Mouse (Mus musculus): ENCODE results near the gene Spred2. TPM values are rescaled to one million over a fixed set of nuclear protein-coding genes. Genes with fewer than 3 reads are reported as not detected.
"Not testable (repeated sequence)": the region's sequence is repeated elsewhere in the genome, so short reads cannot be mapped to it uniquely, and the experiment has no call there.

Gene Spred2
- total RNA-seq, 2 experiments from 2014 or later, result 12.3 to 14.3 TPM

- intact Hi-C loops (cut with DNase I; ENCODE audit: low total_unique reads), result loop anchor here (5.0 kb wide), 1 partner anchor 113 kb away; the partner anchor contains the start of gene Spred2
- no peak for DNase-seq
Observed at GRCm38 (mm10) chr11:20035343-20035928, 111.3 kb downstream of the Spred2 start.

GRCm38 (mm10) chr11:20035972-20036371 is 111.8 kb downstream of the Spred2 start:
- no peak for DNase-seq
- intact Hi-C loops (cut with DNase I; ENCODE audit: low total_unique reads), result loop anchor here (5.0 kb wide), 1 partner anchor 114 kb away; the partner anchor contains the start of gene Spred2

- DNase-seq, result no peak
- intact Hi-C loops (cut with DNase I; ENCODE audit: low total_unique reads), result loop anchor here (5.0 kb wide), 1 partner anchor 115 kb away; the partner anchor contains the start of gene Spred2
Observed at GRCm38 (mm10) chr11:20037739-20038138, 113.6 kb downstream of the Spred2 start.

GRCm38 (mm10) chr11:20038723-20039122 is 114.5 kb downstream of the Spred2 start:
- no peak for DNase-seq
- intact Hi-C loops (cut with DNase I; ENCODE audit: low total_unique reads), result loop anchor here (5.0 kb wide), 1 partner anchor 116 kb away; the partner anchor contains the start of gene Spred2

GRCm38 (mm10) chr11:20041164-20041920 is 117.2 kb downstream of the Spred2 start:
- intact Hi-C loops (cut with DNase I; ENCODE audit: low total_unique reads), result no loop called here
- DNase-seq, result no peak

- DNase-seq, result no peak
- intact Hi-C loops (cut with DNase I; ENCODE audit: low total_unique reads), result no loop called here
Observed at GRCm38 (mm10) chr11:20042106-20042505, 117.9 kb downstream of the Spred2 start.

- intact Hi-C loops (cut with DNase I; ENCODE audit: low total_unique reads), result no loop called here
- DNase-seq, result no peak
Observed at GRCm38 (mm10) chr11:20043256-20043655, 119.1 kb downstream of the Spred2 start.

- intact Hi-C loops (cut with DNase I; ENCODE audit: low total_unique reads), result no loop called here
Observed at GRCm38 (mm10) chr11:20045586-20045985, 121.4 kb downstream of the Spred2 start.

GRCm38 (mm10) chr11:20052814-20053536 is 128.8 kb downstream of the Spred2 start:
- intact Hi-C loops (cut with DNase I; ENCODE audit: low total_unique reads), result no loop called here

More at GRCm38 (mm10) chr11:20045586-20045985, 121.4 kb downstream of the Spred2 start:
- no peak for DNase-seq

GRCm38 (mm10) chr11:20053951-20054350 is 129.8 kb downstream of the Spred2 start:
- DNase-seq, result no peak
- intact Hi-C loops (cut with DNase I; ENCODE audit: low total_unique reads), result no loop called here

More at GRCm38 (mm10) chr11:20052814-20053536, 128.8 kb downstream of the Spred2 start:
- DNase-seq, result no peak

- DNase-seq, result no peak
- intact Hi-C loops (cut with DNase I; ENCODE audit: low total_unique reads), result no loop called here
Observed at GRCm38 (mm10) chr11:20054617-20055016, 130.4 kb downstream of the Spred2 start.

- no peak for DNase-seq
- intact Hi-C loops (cut with DNase I; ENCODE audit: low total_unique reads), result no loop called here
Observed at GRCm38 (mm10) chr11:20056168-20056567, 132.0 kb downstream of the Spred2 start.

GRCm38 (mm10) chr11:20057429-20057828 is 133.3 kb downstream of the Spred2 start:
- DNase-seq, result no peak
- intact Hi-C loops (cut with DNase I; ENCODE audit: low total_unique reads), result no loop called here

- intact Hi-C loops (cut with DNase I; ENCODE audit: low total_unique reads), result no loop called here
- DNase-seq, result no peak
Observed at GRCm38 (mm10) chr11:20059736-20060135, 135.6 kb downstream of the Spred2 start.

GRCm38 (mm10) chr11:20062801-20063200 is 138.6 kb downstream of the Spred2 start:
- intact Hi-C loops (cut with DNase I; ENCODE audit: low total_unique reads); DNase-seq: not testable (repeated sequence)

GRCm38 (mm10) chr11:20064086-20064485 is 139.9 kb downstream of the Spred2 start:
- DNase-seq; intact Hi-C loops (cut with DNase I; ENCODE audit: low total_unique reads): not testable (repeated sequence)

- DNase-seq, result no peak
- intact Hi-C loops (cut with DNase I; ENCODE audit: low total_unique reads), result no loop called here
Observed at GRCm38 (mm10) chr11:20064926-20065325, 140.8 kb downstream of the Spred2 start.

GRCm38 (mm10) chr11:20066106-20066505 is 141.9 kb downstream of the Spred2 start:
- DNase-seq, result no peak
- intact Hi-C loops (cut with DNase I; ENCODE audit: low total_unique reads), result no loop called here

GRCm38 (mm10) chr11:20067521-20067920 is 143.3 kb downstream of the Spred2 start:
- DNase-seq, result no peak
- intact Hi-C loops (cut with DNase I; ENCODE audit: low total_unique reads), result no loop called here
